Mouse (Mus musculus) testis, adult 2 months (tissue): Measurements from ENCODE around the gene Edem2.

Experiments used
- CTCF ChIP-seq: fragments of 200-500 bp; IDR thresholded peaks from 2 replicates; pipeline ENCODE4 v1.5.1; 2012; ENCODE audit warnings: low read depth, mild to moderate bottlenecking, inconsistent platforms, low read length, moderate library complexity; ENCODE audit not compliant: control insufficient read depth, insufficient read depth, insufficient replicate concordance
- POLR2A ChIP-seq: fragments of 200-500 bp; IDR thresholded peaks from 2 replicates; pipeline ENCODE4 v1.6.1; 2012; ENCODE audit warnings: low read depth, mild to moderate bottlenecking, inconsistent platforms, low read length, moderate library complexity; ENCODE audit not compliant: control insufficient read depth

DNA sequence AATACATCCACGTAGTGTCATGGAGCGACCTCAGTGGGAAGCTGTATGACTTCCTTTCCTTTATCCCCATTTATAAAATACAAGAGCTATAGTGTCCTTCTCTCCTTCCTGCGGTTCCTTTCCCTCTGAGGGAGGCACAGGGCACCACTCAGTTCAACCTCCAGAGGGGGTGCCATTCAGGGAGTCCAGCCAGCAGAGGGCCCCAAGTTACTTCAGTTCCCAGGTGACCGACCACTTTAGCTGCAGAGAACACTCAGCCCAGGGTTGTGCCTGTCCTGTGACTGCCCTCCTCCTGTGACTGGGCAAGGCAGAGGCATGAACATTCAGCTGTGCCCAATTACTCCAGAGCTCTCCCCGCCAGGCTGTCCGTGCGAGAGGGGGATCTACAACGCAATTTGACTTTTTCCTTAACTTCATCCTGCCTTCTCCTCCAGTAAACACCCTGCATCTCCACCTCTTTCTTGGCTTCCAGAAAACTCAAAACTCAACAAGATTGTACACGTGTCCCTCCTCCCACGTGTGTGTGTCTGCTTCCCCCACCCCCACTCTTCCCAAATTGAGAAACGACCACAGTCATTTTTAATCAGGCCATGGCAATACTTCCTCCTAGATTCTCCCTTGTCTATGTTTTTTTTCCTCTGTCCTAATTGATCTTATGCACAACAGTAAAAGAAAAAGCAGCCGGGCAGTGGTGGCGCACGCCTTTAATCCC lies 27.7 kb upstream of the Edem2 start:
- no peak for TF ChIP-seq CTCF
- no peak for TF ChIP-seq POLR2A
